Mouse (Mus musculus) small intestine, adult 2 months (tissue): Measurements from ENCODE around the gene Brca1.

Source experiments
- CTCF ChIP-seq: fragments of 200-500 bp; IDR thresholded peaks from 2 replicates; pipeline ENCODE4 v1.5.1; 2012; ENCODE audit warnings: low read depth, mild to moderate bottlenecking, control low read depth, inconsistent platforms, low read length, moderate library complexity, mixed read lengths; ENCODE audit not compliant: insufficient replicate concordance, insufficient read length; ENCODE audit errors: extremely low read depth
- POLR2A ChIP-seq: fragments of 200-500 bp; IDR thresholded peaks from 2 replicates; pipeline ENCODE4 v1.6.1; 2012; ENCODE audit warnings: low read depth, mild to moderate bottlenecking, control low read depth, inconsistent platforms, low read length, moderate library complexity

GRCm38 (mm10) chr11:101581081-101581764 lies 29.5 kb upstream of the Brca1 start:
- TF ChIP-seq POLR2A (no peak), CTCF (no peak)
